Mouse (Mus musculus) liver, adult 2 months (tissue): Measurements from ENCODE around the gene Gdi1. TPM values are rescaled to one million over a fixed set of nuclear protein-coding genes. Genes with fewer than 3 reads are reported as not detected.

Experiments used
- DNase-seq: peaks from one replicate; pipeline ENCODE4 v3.0.0-alpha.2; 2011; ENCODE audit warnings: low read depth, low spot score; ENCODE audit errors: extremely low read depth
- H3K27ac ChIP-seq: fragments of 200-500 bp; replicated peaks from 2 replicates; pipeline ENCODE4 v1.5.1; 2012; ENCODE audit warnings: low read depth, mild to moderate bottlenecking, control low read depth, inconsistent platforms, low read length; ENCODE audit not compliant: insufficient read depth
- H3K27me3 ChIP-seq: fragments of 200-500 bp; 2 replicates; pipeline ENCODE4 v1.6.1; 2012; ENCODE audit warnings: mild to moderate bottlenecking, moderate library complexity, low read length, inconsistent platforms; ENCODE audit not compliant: control insufficient read depth, insufficient read depth
- H3K36me3 ChIP-seq: fragments of 200-500 bp; 2 replicates; pipeline ENCODE4 v1.6.1; 2012; ENCODE audit warnings: low read length, inconsistent platforms; ENCODE audit not compliant: control insufficient read depth, insufficient read depth
- H3K4me1 ChIP-seq: fragments of 200-500 bp; 2 replicates; pipeline ENCODE4 v1.6.1; 2011; ENCODE audit warnings: low read length; ENCODE audit not compliant: control insufficient read depth, insufficient read depth
- H3K4me3 ChIP-seq: fragments of 200-500 bp; 2 replicates; pipeline ENCODE4 v1.5.1; 2011; ENCODE audit warnings: low read depth, mild to moderate bottlenecking, control low read depth, low read length, moderate library complexity; ENCODE audit not compliant: insufficient read depth
- H3K79me2 ChIP-seq: fragments of 200-500 bp; 2 replicates; pipeline ENCODE4 v1.6.1; 2012; ENCODE audit warnings: inconsistent platforms, mild to moderate bottlenecking, low read length, moderate library complexity; ENCODE audit not compliant: control insufficient read depth, insufficient read depth
- H3K9ac ChIP-seq: fragments of 200-500 bp; 2 replicates; pipeline ENCODE4 v1.6.1; 2012; ENCODE audit warnings: low read depth, mild to moderate bottlenecking, control low read depth, inconsistent platforms, low read length
- CTCF ChIP-seq: fragments of 200-500 bp; IDR thresholded peaks from 2 replicates; pipeline ENCODE4 v1.5.1; 2011; ENCODE audit warnings: low read depth, low read length, control low read depth
- POLR2A ChIP-seq: fragments of 200-500 bp; IDR thresholded peaks from 2 replicates; pipeline ENCODE4 v1.6.1; 2011; ENCODE audit warnings: low read length, control low read depth; ENCODE audit not compliant: insufficient read depth; ENCODE audit errors: extremely low read depth
- WGBS: fragments of 180-500 bp; shearing (Covaris S2); methylation state at CpG from one replicate; pipeline ENCODE4 v1.1.7; 2018; 5-methylcytosine and 5-hydroxymethylcytosine counted together
- polyA plus RNA-seq: library from polyadenylated mRNA; depleted of rRNA; stranded (reverse); fragments of >200 nt; gene quantifications from 2 replicates; pipeline ENCODE4 v1.2.3, GENCODE M21; 2012
- total RNA-seq: library from RNA; depleted of rRNA; stranded (reverse); fragments of >200 nt; gene quantifications from 2 replicates; pipeline ENCODE4 v1.2.3, GENCODE M21; 2014

Gene Gdi1
- total and polyA plus RNA-seq, 2 experiments: 54.7 to 72.5 TPM

- TF ChIP-seq POLR2A: 0 out of 2 replicates have a peak, but pooled peaks have one; percentile 46
- no peak for TF ChIP-seq CTCF
- Histone ChIP-seq H3K4me1 (no peaks in the 10 kb centered on the region), H3K79me2 (no peaks in the 10 kb centered on the region), H3K4me3 (peak within 1 kb of the TSS; percentile 92), H3K27ac (peak within 1 kb of the TSS; percentile 80), H3K27me3 (no peaks in the 10 kb centered on the region), H3K9ac (peak within 1 kb of the TSS; percentile 99), H3K36me3 (peaks cover 23% of the 10 kb centered on the region)
- DNase-seq: peak; percentile 77
- 1% methylated on average over 52 of the region's 59 CpGs for WGBS
Observed at GRCm38 (mm10) chrX:74312540-74313464, 8.0 kb downstream of the Gdi1 start, which contains the start of gene Fam50a. Gene Fam50a (plus strand): TSS chrX:74313033.

GRCm38 (mm10) chrX:74328725-74329161 is 23.9 kb downstream of the Gdi1 start, which contains the start of gene Plxna3:
Gene Plxna3 (plus strand): TSS chrX:74329066.
- H3K4me1 ChIP-seq: no peaks in the 10 kb centered on the region; the same call in 1 of the 2 replicates
- H3K9ac ChIP-seq: peak within 1 kb of the TSS; percentile 82
- H3K27me3 ChIP-seq: no peaks in the 10 kb centered on the region
- 2% methylated on average over 8 of the region's 30 CpGs for WGBS
- H3K79me2 ChIP-seq: no peaks in the 10 kb centered on the region
- peak within 1 kb of the TSS; percentile 74 for H3K4me3 ChIP-seq
- H3K27ac ChIP-seq: no peak within 1 kb of the TSS
- H3K36me3 ChIP-seq: no peaks in the 10 kb centered on the region
- DNase-seq: peak; percentile 52
- TF ChIP-seq CTCF (no peak), POLR2A (no peak)

GRCm38 (mm10) chrX:74329215-74329671 is 24.4 kb downstream of the Gdi1 start:
- peak overlapping the region; percentile 82 for H3K9ac ChIP-seq
- H3K27me3 ChIP-seq: no peaks in the 10 kb centered on the region
- TF ChIP-seq POLR2A (no peak), CTCF (no peak)
- no peaks in the 10 kb centered on the region for H3K36me3 ChIP-seq
- no peak for DNase-seq
- no peaks in the 10 kb centered on the region; the same call in 1 of the 2 replicates for H3K4me1 ChIP-seq
- no peak overlapping the region for H3K27ac ChIP-seq
- no peaks in the 10 kb centered on the region for H3K79me2 ChIP-seq
- H3K4me3 ChIP-seq: peak overlapping the region; percentile 74; the same call in 1 of the 2 replicates
- 18% methylated on average over 10 of the region's 10 CpGs for whole genome bisulfite sequencing

- Histone ChIP-seq H3K79me2 (no peaks in the 10 kb centered on the region), H3K36me3 (no peaks in the 10 kb centered on the region), H3K4me1 (no peaks in the 10 kb centered on the region; the same call in 1 of the 2 replicates), H3K9ac (no peak overlapping the region), H3K4me3 (no peak overlapping the region), H3K27ac (no peak overlapping the region), H3K27me3 (no peaks in the 10 kb centered on the region)
- WGBS: 65% methylated on average over 2 of the region's 2 CpGs
- no peak for TF ChIP-seq CTCF
- no peak for TF ChIP-seq POLR2A
- no peak for DNase-seq
Observed at GRCm38 (mm10) chrX:74330166-74330930, 25.6 kb downstream of the Gdi1 start.

- Histone ChIP-seq H3K36me3 (no peaks in the 10 kb centered on the region), H3K4me1 (peaks cover 4% of the 10 kb centered on the region; the same call in 1 of the 2 replicates), H3K4me3 (peak overlapping the region; percentile 56), H3K27ac (0 out of 2 replicates have a peak overlapping the region, but pooled peaks have one; percentile 2), H3K27me3 (no peaks in the 10 kb centered on the region), H3K79me2 (no peaks in the 10 kb centered on the region), H3K9ac (peak overlapping the region; percentile 37)
- TF ChIP-seq POLR2A: no peak
- TF ChIP-seq CTCF: no peak
- WGBS: 7% methylated on average over 13 of the region's 13 CpGs
- no peak for DNase-seq
Observed at GRCm38 (mm10) chrX:74352645-74353466, 48.1 kb downstream of the Gdi1 start.
